Mouse (Mus musculus): Measurements from ENCODE around the gene Tsc1.

DNA sequence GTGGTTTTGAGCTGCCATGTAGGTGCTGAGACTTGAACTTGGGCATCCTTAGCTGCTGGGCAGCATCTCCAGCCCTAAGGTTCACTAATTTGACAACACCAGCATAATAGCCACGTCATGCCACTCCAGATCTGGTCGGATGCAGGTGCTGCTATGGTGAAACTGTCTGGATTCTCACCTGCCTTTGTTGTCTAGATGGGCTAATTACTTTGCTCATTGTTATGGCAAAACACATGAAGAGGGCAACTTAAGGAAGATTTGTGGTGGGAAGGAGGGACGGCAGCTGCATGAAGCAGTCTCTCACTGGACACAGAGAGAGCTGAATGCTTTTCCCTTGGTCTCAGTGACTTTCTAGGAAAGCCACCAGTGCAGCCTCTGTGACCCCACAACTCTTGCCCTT, 15.0 kb upstream of the Tsc1 start:
- no peak for TF ChIP-seq CTCF (IDR thresholded peaks at IDR 0.05; ENCODE audit: low read depth)
- TF ChIP-seq EP300 (IDR thresholded peaks at IDR 0.05; ENCODE audit: low read depth): no peak

Data from liver, postnatal 0 days (tissue).